Mouse (Mus musculus): ENCODE measurements around the gene Tmem86a. TPM values are rescaled to one million over a fixed set of nuclear protein-coding genes. Genes with fewer than 3 reads are reported as not detected.

Tmem86a gene
- total RNA-seq, 2 experiments from 2014 or later: 23.7 to 31.8 TPM

Small RNA genes lying within 50 kb of the gene (microRNA-seq; reads per million reads assigned to microRNA genes)
- not detected for gene Mir7056

Other genes starting within 250 kb of the Tmem86a start
- 100 to 1,000 TPM; 799 to 856 TPM for gene Ldha, start 209.1 kb upstream of the Tmem86a start, total RNA-seq (2021)
- gene Ldhc, start 189.4 kb upstream of the Tmem86a start, total RNA-seq (2021): not detected
- 10 to 100 TPM; 62.1 to 64.8 TPM for gene Tsg101, start 130.6 kb upstream of the Tmem86a start, total RNA-seq (2021)
- 10 to 100 TPM in 1 of 2 experiments, 1 to 10 TPM in 1; 8.2 to 10.8 TPM for gene Uevld, start 92.1 kb upstream of the Tmem86a start, total RNA-seq (2021)
- not detected for gene Gm9999, start 67.0 kb upstream of the Tmem86a start, total RNA-seq (2021)
- gene Spty2d1, start 42.2 kb upstream of the Tmem86a start, total RNA-seq (2021): 1 to 10 TPM; 7.3 to 7.9 TPM
- gene Ptpn5, start 83.1 kb downstream of the Tmem86a start, total RNA-seq (2021): not detected
- gene Mrgpra6, start 154.3 kb downstream of the Tmem86a start, total RNA-seq (2021): not detected
- not detected for gene Mrgpra9, start 202.2 kb downstream of the Tmem86a start, total RNA-seq (2021)